Mouse (Mus musculus): ENCODE measurements around the gene Otud4. TPM values are rescaled to one million over a fixed set of nuclear protein-coding genes. Genes with fewer than 3 reads are reported as not detected.

Otud4 gene
- polyA plus RNA-seq, 2 experiments, result 20.9 to 26.2 TPM

DNA sequence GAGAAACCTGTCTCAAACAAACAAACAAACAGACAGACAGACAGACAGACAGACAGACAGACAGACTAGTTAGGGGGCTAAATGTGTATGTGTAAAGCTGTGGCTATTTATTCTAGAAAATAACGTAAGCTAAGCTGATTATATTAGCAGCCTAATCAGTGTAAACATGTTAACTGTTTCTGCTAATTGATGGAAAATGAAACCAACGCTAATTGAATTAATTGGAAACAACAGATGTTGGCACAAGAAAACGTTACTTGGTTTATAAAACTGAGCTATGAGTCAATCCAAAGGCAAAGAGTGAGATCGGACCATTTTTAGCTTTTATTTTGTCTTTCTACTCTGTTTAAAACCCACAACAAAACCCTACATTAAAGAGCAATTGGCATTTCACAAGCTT lies 15.0 kb upstream of the Otud4 start:
- TF ChIP-seq POLR2A (IDR thresholded peaks at IDR 0.05; ENCODE audit: borderline replicate concordance, extremely low read depth, insufficient read depth, insufficient read length), result no peak
- no peak overlapping the region for H3K4me3 ChIP-seq (replicated peaks; ENCODE audit: low read length)
- H3K4me2 ChIP-seq (replicated peaks; ENCODE audit: low read depth, low read length, severe bottlenecking), result no peak overlapping the region
- DNase-seq (ENCODE audit: low spot score) (no peak), ATAC-seq (ENCODE audit: low FRiP score, low read depth) (no peak)
- no peaks in the 10 kb centered on the region for H3K36me3 ChIP-seq (ENCODE audit: control insufficient read depth, insufficient read depth, low read length)
- H3K9ac ChIP-seq (ENCODE audit: low read depth, low read length, severe bottlenecking), result no peak overlapping the region
- 63% methylated on average over 4 of the region's 4 CpGs for WGBS
- peaks cover 4% of the 10 kb centered on the region; the same call in 1 of the 2 replicates for H3K4me1 ChIP-seq (ENCODE audit: control insufficient read depth, insufficient read depth, low read length)
- H3K27ac ChIP-seq (replicated peaks; ENCODE audit: low read depth, low read length), result no peak overlapping the region
- no peaks in the 10 kb centered on the region for H3K27me3 ChIP-seq (ENCODE audit: control insufficient read depth, insufficient read depth, low read length)
- no peaks in the 10 kb centered on the region for H3K9me3 ChIP-seq (ENCODE audit: control insufficient read depth, low read length)

DNA sequence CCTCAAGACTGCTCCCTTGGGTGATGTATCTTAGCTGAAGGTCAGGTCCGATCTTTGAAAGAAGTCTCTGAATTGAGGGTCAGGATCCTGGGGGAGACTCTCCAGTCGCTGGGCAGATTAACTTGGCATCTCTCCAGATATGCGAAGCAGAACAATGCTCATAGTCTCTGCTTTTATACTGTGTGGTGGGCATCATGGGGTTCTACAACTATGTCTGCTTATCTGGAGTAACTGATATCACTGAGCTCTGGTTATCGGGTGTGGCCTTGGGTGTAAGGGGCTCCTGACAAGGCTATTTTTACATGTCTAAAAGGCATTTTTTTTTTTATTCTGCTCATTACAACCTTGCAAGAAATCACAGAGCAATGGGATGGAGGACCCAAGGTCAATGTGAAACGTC lies 13.2 kb upstream of the Otud4 start:
- DNase-seq (ENCODE audit: low spot score) (no peak), ATAC-seq (ENCODE audit: low FRiP score, low read depth) (no peak)
- Histone ChIP-seq H3K27me3 (ENCODE audit: control insufficient read depth, insufficient read depth, low read length) (no peaks in the 10 kb centered on the region), H3K27ac (replicated peaks; ENCODE audit: low read depth, low read length) (no peak overlapping the region), H3K9me3 (ENCODE audit: control insufficient read depth, low read length) (no peaks in the 10 kb centered on the region), H3K4me1 (ENCODE audit: control insufficient read depth, insufficient read depth, low read length) (no peaks in the 10 kb centered on the region), H3K36me3 (ENCODE audit: control insufficient read depth, insufficient read depth, low read length) (no peaks in the 10 kb centered on the region), H3K4me2 (replicated peaks; ENCODE audit: low read depth, low read length, severe bottlenecking) (no peak overlapping the region), H3K9ac (ENCODE audit: low read depth, low read length, severe bottlenecking) (no peak overlapping the region), H3K4me3 (replicated peaks; ENCODE audit: low read length) (no peak overlapping the region)
- TF ChIP-seq POLR2A (IDR thresholded peaks at IDR 0.05; ENCODE audit: borderline replicate concordance, extremely low read depth, insufficient read depth, insufficient read length), result no peak
- 84% methylated on average over 5 of the region's 5 CpGs for WGBS

GRCm38 (mm10) chr8:79635491-79635890 lies 3.9 kb upstream of the Otud4 start:
- Histone ChIP-seq H3K4me3 (replicated peaks; ENCODE audit: low read length) (no peak overlapping the region), H3K9ac (ENCODE audit: low read depth, low read length, severe bottlenecking) (no peak overlapping the region), H3K9me3 (ENCODE audit: control insufficient read depth, low read length) (no peaks in the 10 kb centered on the region), H3K36me3 (ENCODE audit: control insufficient read depth, insufficient read depth, low read length) (no peaks in the 10 kb centered on the region), H3K27me3 (ENCODE audit: control insufficient read depth, insufficient read depth, low read length) (no peaks in the 10 kb centered on the region), H3K4me2 (replicated peaks; ENCODE audit: low read depth, low read length, severe bottlenecking) (no peak overlapping the region), H3K4me1 (ENCODE audit: control insufficient read depth, insufficient read depth, low read length) (peaks cover 5% of the 10 kb centered on the region; the same call in 1 of the 2 replicates), H3K27ac (replicated peaks; ENCODE audit: low read depth, low read length) (no peak overlapping the region)
- DNase-seq (ENCODE audit: low spot score), result no peak
- ATAC-seq (ENCODE audit: low FRiP score, low read depth), result no peak
- no peak for TF ChIP-seq POLR2A (IDR thresholded peaks at IDR 0.05; ENCODE audit: borderline replicate concordance, extremely low read depth, insufficient read depth, insufficient read length)
- 95% methylated on average over 1 of the region's 1 CpGs for WGBS

- Histone ChIP-seq H3K4me2 (replicated peaks; ENCODE audit: low read depth, low read length, severe bottlenecking) (no peak overlapping the region), H3K9ac (ENCODE audit: low read depth, low read length, severe bottlenecking) (no peak overlapping the region), H3K9me3 (ENCODE audit: control insufficient read depth, low read length) (no peaks in the 10 kb centered on the region), H3K36me3 (ENCODE audit: control insufficient read depth, insufficient read depth, low read length) (no peaks in the 10 kb centered on the region), H3K4me1 (ENCODE audit: control insufficient read depth, insufficient read depth, low read length) (peaks cover 8% of the 10 kb centered on the region), H3K4me3 (replicated peaks; ENCODE audit: low read length) (no peak overlapping the region), H3K27me3 (ENCODE audit: control insufficient read depth, insufficient read depth, low read length) (no peaks in the 10 kb centered on the region), H3K27ac (replicated peaks; ENCODE audit: low read depth, low read length) (no peak overlapping the region)
- no peak for TF ChIP-seq POLR2A (IDR thresholded peaks at IDR 0.05; ENCODE audit: borderline replicate concordance, extremely low read depth, insufficient read depth, insufficient read length)
- no peak for ATAC-seq (ENCODE audit: low FRiP score, low read depth)
- DNase-seq (ENCODE audit: low spot score), result no peak
- whole genome bisulfite sequencing, result 81% methylated on average over 1 of the region's 1 CpGs
These were observed 3.3 kb upstream of the Otud4 start for GRCm38 (mm10) chr8:79636151-79636550.

- DNase-seq (ENCODE audit: low spot score), result no peak
- no peak for ATAC-seq (ENCODE audit: low FRiP score, low read depth)
- WGBS, result 83% methylated on average over 3 of the region's 3 CpGs
These were observed 2.2 kb upstream of the Otud4 start for GRCm38 (mm10) chr8:79637237-79637636.

More at GRCm38 (mm10) chr8:79637237-79637636, 2.2 kb upstream of the Otud4 start:
- Histone ChIP-seq H3K4me3 (replicated peaks; ENCODE audit: low read length) (no peak overlapping the region), H3K9me3 (ENCODE audit: control insufficient read depth, low read length) (no peaks in the 10 kb centered on the region), H3K4me2 (replicated peaks; ENCODE audit: low read depth, low read length, severe bottlenecking) (no peak overlapping the region), H3K27ac (replicated peaks; ENCODE audit: low read depth, low read length) (no peak overlapping the region), H3K4me1 (ENCODE audit: control insufficient read depth, insufficient read depth, low read length) (peaks cover 18% of the 10 kb centered on the region), H3K36me3 (ENCODE audit: control insufficient read depth, insufficient read depth, low read length) (no peaks in the 10 kb centered on the region), H3K27me3 (ENCODE audit: control insufficient read depth, insufficient read depth, low read length) (no peaks in the 10 kb centered on the region), H3K9ac (ENCODE audit: low read depth, low read length, severe bottlenecking) (no peak overlapping the region)
- no peak for TF ChIP-seq POLR2A (IDR thresholded peaks at IDR 0.05; ENCODE audit: borderline replicate concordance, extremely low read depth, insufficient read depth, insufficient read length)
